Mouse (Mus musculus): ENCODE results near the gene Tmem63c. TPM values are rescaled to one million over a fixed set of nuclear protein-coding genes. Genes with fewer than 3 reads are reported as not detected.

Tmem63c gene
- polyA plus RNA-seq (2017; shearing (Covaris generic)), result under 1 TPM in 1 of 2 experiments, not detected in 1; 0.37 TPM

DNA sequence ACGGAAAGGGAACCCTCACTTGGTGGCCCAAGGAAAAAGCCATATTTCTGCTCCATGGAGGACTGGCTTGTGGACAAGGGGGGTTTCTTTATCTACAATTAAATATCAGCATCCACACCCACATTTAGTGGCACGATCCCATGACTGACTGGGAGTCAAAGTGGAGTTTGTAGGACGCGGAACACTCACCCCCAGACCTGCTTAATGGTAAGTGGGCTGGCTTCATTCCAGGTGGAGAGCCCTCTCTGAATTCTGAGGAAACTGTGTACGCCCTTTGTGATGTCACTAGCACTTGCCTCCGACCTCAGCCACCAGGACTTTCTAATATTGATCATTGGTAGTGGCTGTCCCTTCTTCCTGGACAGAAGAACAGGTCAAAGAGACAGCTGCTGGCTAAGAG lies at the start of gene Tmem63c:
Gene Tmem63c, plus strand, starts transcription at position 301 of the 400 bp plus-strand sequence.

DNA sequence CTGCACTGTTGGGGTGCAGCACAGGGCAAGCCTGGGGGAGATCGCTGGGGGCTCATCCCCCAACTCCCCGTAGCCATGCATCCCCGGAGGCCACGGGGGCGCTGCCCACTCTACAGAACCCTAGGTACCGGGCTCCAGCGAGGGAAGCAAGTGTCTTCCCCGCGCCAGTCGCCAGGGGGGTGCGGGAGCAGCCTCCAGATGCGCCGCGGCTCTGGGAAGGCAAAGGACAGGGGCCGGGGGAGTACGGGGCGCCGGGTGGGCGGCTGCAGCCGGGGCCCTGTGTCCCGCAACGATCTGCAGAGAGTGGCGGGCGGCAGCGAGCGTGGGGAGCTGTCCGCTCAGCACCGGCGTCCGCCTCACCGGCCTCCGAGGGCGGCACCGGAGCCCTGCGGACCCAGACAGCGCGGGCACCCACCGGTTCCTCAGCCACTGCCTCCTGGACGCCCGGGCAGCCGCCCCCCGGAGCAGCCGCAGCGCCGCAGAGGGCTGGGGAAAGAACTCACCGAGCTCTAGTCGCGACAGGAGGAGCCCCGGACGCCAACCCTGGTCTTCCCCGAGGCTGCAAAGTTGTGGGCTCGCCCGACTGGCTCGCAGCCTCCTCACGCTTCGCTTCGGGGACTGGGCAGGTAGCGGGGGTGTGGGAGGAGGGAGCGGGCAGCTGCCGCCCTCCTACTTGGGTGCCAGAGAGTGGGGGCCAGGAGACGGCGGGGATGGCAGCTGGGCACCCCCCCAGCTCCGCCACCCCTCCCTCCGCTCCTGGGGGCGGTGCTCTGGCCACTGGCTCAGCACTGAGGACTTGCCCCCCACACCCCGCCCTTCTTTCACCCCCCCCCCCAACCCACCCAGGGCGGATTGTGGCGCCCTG lies 31.0 kb upstream of the Tmem63c start, which contains the start of gene Zdhhc22:
Gene Zdhhc22, minus strand, starts transcription at position 541 of the 865 bp plus-strand sequence.

DNA sequence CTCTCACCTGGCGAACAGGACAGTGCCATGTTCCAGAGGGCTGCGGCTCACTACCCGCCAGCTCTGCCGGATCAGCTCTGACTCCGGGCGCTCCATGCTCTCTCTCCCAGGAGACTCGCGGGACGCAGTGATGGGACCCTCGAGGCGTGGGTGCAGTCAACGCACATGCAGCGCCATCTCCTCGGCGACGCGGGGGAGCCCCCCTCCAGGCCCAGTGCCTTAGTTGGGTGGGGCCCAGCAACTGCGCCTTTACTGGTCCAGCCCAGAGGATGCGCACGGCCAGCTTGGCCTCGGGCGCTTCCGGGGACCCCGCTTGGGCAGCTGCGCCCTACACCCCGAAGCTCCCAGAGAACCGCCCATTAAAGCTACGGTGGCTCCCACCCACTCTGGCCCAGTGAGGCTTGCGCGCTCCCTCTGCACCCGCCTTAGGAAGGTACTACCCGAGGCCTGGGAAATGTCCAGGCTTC lies 81.1 kb downstream of the Tmem63c start, which contains the start of gene Ngb:
Gene Ngb, minus strand, starts transcription at position 375 of the 467 bp plus-strand sequence.

Other genes starting within 250 kb of the Tmem63c start
- 100 to 1,000 TPM in 1 of 2 experiments, 10 to 100 TPM in 1; 37.1 to 104 TPM for gene Irf2bpl, start 136.5 kb upstream of the Tmem63c start, polyA plus RNA-seq (2017; shearing (Covaris generic))
- 10 to 100 TPM; 13.9 to 26.6 TPM for gene Cipc, start 74.3 kb upstream of the Tmem63c start, polyA plus RNA-seq (2017; shearing (Covaris generic))
- gene Zdhhc22, start 30.9 kb upstream of the Tmem63c start, polyA plus RNA-seq (2017; shearing (Covaris generic)), result under 1 TPM in 1 of 2 experiments, not detected in 1; 0.57 TPM
- gene Ngb, start 81.2 kb downstream of the Tmem63c start, polyA plus RNA-seq (2017; shearing (Covaris generic)), result under 1 TPM in 1 of 2 experiments, not detected in 1; 0.19 TPM
- gene Gstz1, start 125.8 kb downstream of the Tmem63c start, polyA plus RNA-seq (2017; shearing (Covaris generic)), result 1 to 10 TPM; 8.3 to 9.4 TPM
- gene Pomt2, start 126.6 kb downstream of the Tmem63c start, polyA plus RNA-seq (2017; shearing (Covaris generic)), result 1 to 10 TPM; 2.0 to 2.8 TPM
- 1 to 10 TPM; 2.6 to 3.8 TPM for gene Samd15, start 178.4 kb downstream of the Tmem63c start, polyA plus RNA-seq (2017; shearing (Covaris generic))
- 1 to 10 TPM; 3.6 to 7.5 TPM for gene Tmed8, start 179.1 kb downstream of the Tmem63c start, polyA plus RNA-seq (2017; shearing (Covaris generic))
- 1 to 10 TPM in 1 of 2 experiments, under 1 TPM in 1; 0.81 to 1.2 TPM for gene Noxred1, start 217.4 kb downstream of the Tmem63c start, polyA plus RNA-seq (2017; shearing (Covaris generic))
- 10 to 100 TPM; 33.9 to 35.7 TPM for gene Vipas39, start 244.9 kb downstream of the Tmem63c start, polyA plus RNA-seq (2017; shearing (Covaris generic))
- gene Ahsa1, start 245.1 kb downstream of the Tmem63c start, polyA plus RNA-seq (2017; shearing (Covaris generic)), result 100 to 1,000 TPM; 159 to 164 TPM

All from activated CD4-positive, CD25-positive, alpha-beta regulatory T cell (primary cell).